Mouse (Mus musculus) midbrain, embryonic 14.5 days (tissue): ENCODE results near the gene Nudcd2. TPM values are rescaled to one million over a fixed set of nuclear protein-coding genes. Genes with fewer than 3 reads are reported as not detected.

ENCODE experiments used
- ATAC-seq: fragments of 200-750 bp; cut with Nextera tagmentation; 2 replicates; pipeline ENCODE4 v1.8.0; 2017; ENCODE audit warnings: moderate number of reproducible peaks, moderate library complexity; ENCODE audit not compliant: low FRiP score, low TSS enrichment
- DNase-seq: peaks from one replicate; pipeline ENCODE4 v3.0.0-alpha.2; 2015
- H3K27ac ChIP-seq: fragments of 300-500 bp; sonication (generic); replicated peaks from 2 replicates; pipeline ENCODE4 v1.5.1; 2014; ENCODE audit warnings: mild to moderate bottlenecking, low read depth, low read length, moderate library complexity
- H3K27me3 ChIP-seq: fragments of 300-500 bp; sonication (generic); 2 replicates; pipeline ENCODE4 v1.6.1; 2014; ENCODE audit warnings: low read length, control low read depth, mixed read lengths; ENCODE audit not compliant: control insufficient read depth, insufficient read depth
- H3K36me3 ChIP-seq: fragments of 300-500 bp; sonication (generic); 2 replicates; pipeline ENCODE4 v1.6.1; 2014; ENCODE audit warnings: low read length, control low read depth; ENCODE audit not compliant: control insufficient read depth, insufficient read depth
- H3K4me1 ChIP-seq: fragments of 300-500 bp; sonication (generic); 2 replicates; pipeline ENCODE4 v1.6.1; 2014; ENCODE audit warnings: mild to moderate bottlenecking, antibody characterized with exemption, low read length, control low read depth; ENCODE audit not compliant: control insufficient read depth, insufficient read depth
- H3K4me2 ChIP-seq: fragments of 300-500 bp; sonication (generic); 2 replicates; pipeline ENCODE4 v1.6.1; 2014; ENCODE audit warnings: mild to moderate bottlenecking, low read length, moderate library complexity
- H3K4me3 ChIP-seq: fragments of 300-500 bp; sonication (generic); replicated peaks from 2 replicates; pipeline ENCODE4 v1.5.1; 2014; ENCODE audit warnings: low read depth, low read length
- H3K9ac ChIP-seq: fragments of 300-500 bp; sonication (generic); replicated peaks from 2 replicates; pipeline ENCODE4 v1.6.1; 2014; ENCODE audit warnings: mild to moderate bottlenecking, low read length, moderate library complexity
- H3K9me3 ChIP-seq: fragments of 300-500 bp; sonication (generic); 2 replicates; pipeline ENCODE4 v1.6.1; 2016; ENCODE audit warnings: low read length, control low read depth, mixed read lengths; ENCODE audit not compliant: control insufficient read depth
- WGBS: fragments of 180-500 bp; shearing (Covaris S2); extraction: QIAGEN DNeasy Blood & Tissue Kit; methylation state at CpG from one replicate; pipeline ENCODE4 v1.1.7; 2014; 5-methylcytosine and 5-hydroxymethylcytosine counted together
- polyA plus RNA-seq: library from polyadenylated mRNA; unstranded; fragments of >200 nt; fragmentation: Nextera tagmentation; extraction: Ambion mirVana; gene quantifications from 2 replicates; pipeline ENCODE4 v1.2.1, GENCODE M21; 2014

Nudcd2 gene
- polyA plus RNA-seq, 1 experiment from 2014 or later = 74.9 TPM

- no peak overlapping the region for H3K27ac ChIP-seq
- H3K9ac ChIP-seq = no peak overlapping the region
- peaks cover 6% of the 10 kb centered on the region; the same call in 1 of the 2 replicates for H3K36me3 ChIP-seq
- no peaks in the 10 kb centered on the region for H3K27me3 ChIP-seq
- ATAC-seq (no peak), DNase-seq (no peak)
- H3K4me1 ChIP-seq = no peaks in the 10 kb centered on the region
- H3K9me3 ChIP-seq = no peaks in the 10 kb centered on the region
- H3K4me3 ChIP-seq = no peak overlapping the region
- WGBS = 90% methylated on average over 12 of the region's 12 CpGs
- H3K4me2 ChIP-seq = no peak overlapping the region
Observed at GRCm38 (mm10) chr11:40746361-40746760, 12.9 kb downstream of the Nudcd2 start.

- no peak overlapping the region for H3K9ac ChIP-seq
- H3K4me3 ChIP-seq = no peak overlapping the region
- H3K36me3 ChIP-seq = peaks cover 5% of the 10 kb centered on the region; the same call in 1 of the 2 replicates
- 82% methylated on average over 2 of the region's 2 CpGs for WGBS
- no peaks in the 10 kb centered on the region for H3K9me3 ChIP-seq
- H3K27ac ChIP-seq = no peak overlapping the region
- no peaks in the 10 kb centered on the region for H3K27me3 ChIP-seq
- no peaks in the 10 kb centered on the region for H3K4me1 ChIP-seq
- ATAC-seq = no peak
- no peak overlapping the region for H3K4me2 ChIP-seq
- no peak for DNase-seq
Observed at GRCm38 (mm10) chr11:40747716-40748115, 14.2 kb downstream of the Nudcd2 start.

DNA sequence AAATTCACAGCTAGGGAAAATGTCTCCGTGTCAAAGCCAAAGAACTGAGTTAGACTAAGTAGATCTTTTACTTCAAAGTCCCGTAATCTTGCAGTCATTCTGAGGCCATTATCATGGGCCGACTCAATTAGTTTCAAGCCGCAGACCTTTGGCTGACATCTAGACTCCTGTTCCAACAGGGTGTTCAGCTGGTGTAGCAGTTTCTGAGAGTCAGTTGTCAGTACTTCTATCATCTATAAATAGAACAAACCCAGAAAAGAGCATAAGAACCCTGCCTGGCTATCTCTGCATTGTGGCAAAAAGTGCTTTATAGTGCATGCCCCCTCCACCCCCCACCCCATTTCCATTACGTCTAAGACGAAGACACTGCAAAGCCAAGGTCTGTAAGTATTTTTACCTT is 20.4 kb downstream of the Nudcd2 start:
- peak overlapping the region; percentile 79 for H3K4me2 ChIP-seq
- 83% methylated on average over 6 of the region's 6 CpGs for WGBS
- no peak for DNase-seq
- peaks cover 8% of the 10 kb centered on the region; the same call in 1 of the 2 replicates for H3K4me1 ChIP-seq
- peaks cover 5% of the 10 kb centered on the region; the same call in 1 of the 2 replicates for H3K36me3 ChIP-seq
- no peak overlapping the region for H3K27ac ChIP-seq
- no peak overlapping the region for H3K4me3 ChIP-seq
- H3K27me3 ChIP-seq = no peaks in the 10 kb centered on the region
- no peak overlapping the region for H3K9ac ChIP-seq
- ATAC-seq = no peak
- H3K9me3 ChIP-seq = no peaks in the 10 kb centered on the region

GRCm38 (mm10) chr11:40754664-40755107 is 21.2 kb downstream of the Nudcd2 start:
- no peaks in the 10 kb centered on the region for H3K9me3 ChIP-seq
- DNase-seq = no peak
- peak overlapping the region; percentile 83 for H3K4me3 ChIP-seq
- peaks cover 8% of the 10 kb centered on the region; the same call in 1 of the 2 replicates for H3K4me1 ChIP-seq
- peak overlapping the region; percentile 55; the same call in 1 of the 2 replicates for H3K27ac ChIP-seq
- H3K4me2 ChIP-seq = peak overlapping the region; percentile 79
- WGBS = 4% methylated on average over 19 of the region's 19 CpGs
- ATAC-seq = peak; percentile 76
- peak overlapping the region; percentile 80 for H3K9ac ChIP-seq
- no peaks in the 10 kb centered on the region for H3K27me3 ChIP-seq
- H3K36me3 ChIP-seq = peaks cover 3% of the 10 kb centered on the region; the same call in 1 of the 2 replicates

GRCm38 (mm10) chr11:40755109-40755627 is 21.7 kb downstream of the Nudcd2 start, which contains the start of gene Ccng1:
Ccng1 (minus strand) TSS chr11:40755311.
- WGBS = under 1% methylated on average over 25 of the region's 25 CpGs
- no peaks in the 10 kb centered on the region for H3K9me3 ChIP-seq
- H3K4me2 ChIP-seq = peak within 1 kb of the TSS; percentile 79
- ATAC-seq = peak; percentile 100
- H3K27ac ChIP-seq = peak within 1 kb of the TSS; percentile 55; the same call in 1 of the 2 replicates
- H3K9ac ChIP-seq = peak within 1 kb of the TSS; percentile 80
- peak; percentile 95 for DNase-seq
- H3K27me3 ChIP-seq = no peaks in the 10 kb centered on the region
- peak within 1 kb of the TSS; percentile 83 for H3K4me3 ChIP-seq
- H3K4me1 ChIP-seq = peaks cover 8% of the 10 kb centered on the region; the same call in 1 of the 2 replicates
- no peaks in the 10 kb centered on the region for H3K36me3 ChIP-seq

- Histone ChIP-seq H3K9me3 (no peaks in the 10 kb centered on the region), H3K27ac (no peak overlapping the region), H3K27me3 (no peaks in the 10 kb centered on the region), H3K9ac (no peak overlapping the region), H3K4me1 (peaks cover 8% of the 10 kb centered on the region; the same call in 1 of the 2 replicates), H3K4me2 (no peak overlapping the region; the same call in 1 of the 2 replicates), H3K36me3 (no peaks in the 10 kb centered on the region), H3K4me3 (no peak overlapping the region)
- DNase-seq = no peak
- ATAC-seq = no peak
- 84% methylated on average over 8 of the region's 8 CpGs for WGBS
Observed at GRCm38 (mm10) chr11:40755968-40756367, 22.5 kb downstream of the Nudcd2 start.

DNA sequence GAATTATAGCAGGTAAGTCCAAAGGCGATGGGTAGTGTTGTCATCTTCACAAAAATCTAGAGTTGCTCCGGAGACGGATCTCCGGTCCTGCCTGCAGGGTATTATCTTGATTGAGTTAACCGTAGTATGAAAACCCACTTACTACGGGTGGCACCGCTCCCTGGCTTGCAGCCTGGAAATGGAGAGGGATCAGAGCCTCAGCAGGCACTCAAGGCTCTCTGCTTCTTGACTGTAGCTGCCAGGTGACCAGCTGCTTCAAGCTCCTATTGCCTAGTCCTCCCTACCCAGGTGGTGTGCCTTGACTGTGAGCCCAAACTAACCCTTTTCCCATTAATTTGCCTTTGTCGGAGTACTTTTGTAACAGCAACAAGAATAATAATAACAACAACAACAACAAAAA is 26.4 kb downstream of the Nudcd2 start:
- ATAC-seq (no peak), DNase-seq (no peak)
- 89% methylated on average over 8 of the region's 8 CpGs for WGBS
- Histone ChIP-seq H3K4me3 (no peak overlapping the region), H3K9me3 (no peaks in the 10 kb centered on the region), H3K9ac (no peak overlapping the region), H3K4me2 (no peak overlapping the region), H3K27ac (no peak overlapping the region), H3K36me3 (no peaks in the 10 kb centered on the region), H3K27me3 (no peaks in the 10 kb centered on the region), H3K4me1 (0 out of 2 replicates have a peak, but pooled peaks cover 5% of the 10 kb centered on the region)

- no peaks in the 10 kb centered on the region for H3K4me1 ChIP-seq
- no peak for DNase-seq
- H3K4me3 ChIP-seq = no peak overlapping the region
- WGBS = 40% methylated on average over 2 of the region's 2 CpGs
- no peaks in the 10 kb centered on the region for H3K9me3 ChIP-seq
- H3K4me2 ChIP-seq = no peak overlapping the region
- no peaks in the 10 kb centered on the region for H3K27me3 ChIP-seq
- no peak overlapping the region for H3K27ac ChIP-seq
- no peak overlapping the region for H3K9ac ChIP-seq
- ATAC-seq = no peak
- H3K36me3 ChIP-seq = no peaks in the 10 kb centered on the region
Observed at GRCm38 (mm10) chr11:40763395-40763794, 29.9 kb downstream of the Nudcd2 start.

GRCm38 (mm10) chr11:40764690-40765089 is 31.2 kb downstream of the Nudcd2 start:
- H3K4me1 ChIP-seq = no peaks in the 10 kb centered on the region
- WGBS = 83% methylated on average over 4 of the region's 4 CpGs
- no peaks in the 10 kb centered on the region for H3K27me3 ChIP-seq
- no peak overlapping the region for H3K4me3 ChIP-seq
- DNase-seq (no peak), ATAC-seq (no peak)
- H3K9me3 ChIP-seq = no peaks in the 10 kb centered on the region
- no peak overlapping the region for H3K9ac ChIP-seq
- no peak overlapping the region for H3K27ac ChIP-seq
- no peak overlapping the region for H3K4me2 ChIP-seq
- H3K36me3 ChIP-seq = no peaks in the 10 kb centered on the region
